Mouse (Mus musculus) splenic B cell, adult 2 months (primary cell): ENCODE data around the gene Aqp1.

Experiments
- DNase-seq: peaks from one replicate; pipeline ENCODE4 v3.0.0-alpha.2; 2011; ENCODE audit warnings: low read depth, low spot score
- H3K27me3 ChIP-seq: 2 replicates; pipeline ENCODE4 v1.6.1; 2012; ENCODE audit warnings: mild to moderate bottlenecking, low read length, moderate library complexity, mixed read lengths; ENCODE audit not compliant: control insufficient read depth, poor library complexity, insufficient read depth, severe bottlenecking
- H3K36me3 ChIP-seq: 2 replicates; pipeline ENCODE4 v1.6.1; 2012; ENCODE audit warnings: mild to moderate bottlenecking, low read length, moderate library complexity, mixed read lengths; ENCODE audit not compliant: control insufficient read depth, poor library complexity, insufficient read depth, severe bottlenecking

The Aqp1 gene

DNA sequence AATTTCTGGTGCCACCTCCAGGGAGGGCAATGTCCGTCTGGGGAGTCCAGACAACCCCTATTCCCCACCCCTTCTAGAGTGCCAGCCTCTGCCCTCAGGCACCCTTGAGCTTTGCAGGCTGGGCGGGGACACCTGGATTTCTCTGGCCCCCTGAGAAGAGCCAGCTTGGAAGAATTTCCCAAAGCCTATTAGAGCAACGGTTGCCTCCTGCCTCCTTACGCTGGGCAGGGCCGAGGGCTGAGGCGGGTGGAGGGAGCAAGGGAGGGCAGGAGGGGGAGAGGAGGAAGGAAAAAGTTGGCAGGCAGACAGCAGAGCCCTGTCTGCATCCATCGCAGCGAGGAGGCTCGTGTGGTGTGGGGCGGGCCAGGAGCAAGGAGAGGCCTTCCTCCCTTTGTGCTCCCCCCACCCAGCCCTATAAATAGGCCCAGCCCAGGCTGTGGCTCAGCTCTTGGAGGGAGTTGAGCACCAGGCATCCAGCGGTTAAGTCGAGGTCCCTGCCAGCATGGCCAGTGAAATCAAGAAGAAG, at the start of gene Aqp1:
Gene Aqp1, plus strand, starts transcription at position 444 of the 526 bp plus-strand sequence.
- DNase-seq, result no peak
- Histone ChIP-seq H3K27me3 (no peaks in the 10 kb centered on the region), H3K36me3 (no peaks in the 10 kb centered on the region)

DNA sequence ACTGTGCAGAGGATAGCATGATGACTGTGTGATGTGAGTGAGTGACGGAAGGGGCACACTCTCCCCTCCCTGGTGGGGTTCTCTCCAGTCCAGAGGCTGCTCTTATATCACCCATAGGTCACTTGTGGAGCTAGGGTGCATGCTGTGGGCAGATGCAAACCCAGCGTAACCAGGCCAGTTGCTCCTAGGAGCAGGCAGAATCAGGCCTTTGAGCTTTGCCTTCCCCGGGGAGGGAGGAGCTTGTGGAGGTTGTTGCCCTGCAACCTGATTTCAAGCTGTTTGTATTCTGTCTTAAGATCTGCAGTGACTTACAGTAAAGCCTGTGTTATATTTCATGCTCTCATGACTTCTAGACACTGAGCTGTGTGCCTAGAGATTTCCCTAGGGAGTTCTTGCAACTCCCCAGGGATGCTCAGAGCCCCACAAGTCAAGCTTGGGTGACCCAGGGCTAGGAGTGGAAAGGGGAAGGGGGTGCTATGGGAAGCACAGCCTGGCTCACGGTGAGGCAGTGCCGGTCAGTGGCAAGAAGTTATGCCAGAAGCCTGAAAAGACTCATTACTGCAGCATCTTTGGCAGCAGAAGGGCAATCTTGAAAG, 48.1 kb upstream of the Aqp1 start:
- no peaks in the 10 kb centered on the region for H3K36me3 ChIP-seq
- peak; percentile 47 for DNase-seq
- no peaks in the 10 kb centered on the region for H3K27me3 ChIP-seq

DNA sequence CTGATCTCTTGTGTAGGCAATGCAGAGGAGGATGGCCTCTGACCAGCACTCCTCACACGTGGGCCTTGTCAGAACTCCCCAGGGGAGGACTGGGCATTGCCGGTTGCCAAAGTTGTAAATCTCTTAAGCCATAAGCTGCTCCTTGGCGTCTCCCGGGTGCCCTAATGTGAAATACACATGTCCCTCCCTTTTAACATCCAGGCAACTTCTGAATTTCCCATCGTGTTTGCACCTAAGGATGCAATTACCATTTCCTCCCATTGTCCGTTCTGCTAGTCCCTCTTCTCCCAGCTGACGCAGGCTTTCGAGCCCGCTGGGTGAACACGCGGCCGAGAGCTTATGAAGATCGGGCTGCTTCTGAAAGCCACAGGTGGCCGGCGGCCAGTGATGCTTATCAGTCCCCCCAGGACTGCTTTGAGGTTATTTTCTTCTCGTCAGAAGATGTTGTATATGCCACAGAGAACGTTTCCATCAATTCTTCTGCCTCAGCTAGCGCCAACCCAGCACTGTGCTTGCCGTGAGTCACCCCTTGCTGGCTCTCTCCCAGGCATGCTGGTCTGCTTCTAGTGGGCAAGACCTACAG, 41.6 kb upstream of the Aqp1 start:
- DNase-seq, result no peak
- Histone ChIP-seq H3K36me3 (no peaks in the 10 kb centered on the region), H3K27me3 (no peaks in the 10 kb centered on the region)

DNA sequence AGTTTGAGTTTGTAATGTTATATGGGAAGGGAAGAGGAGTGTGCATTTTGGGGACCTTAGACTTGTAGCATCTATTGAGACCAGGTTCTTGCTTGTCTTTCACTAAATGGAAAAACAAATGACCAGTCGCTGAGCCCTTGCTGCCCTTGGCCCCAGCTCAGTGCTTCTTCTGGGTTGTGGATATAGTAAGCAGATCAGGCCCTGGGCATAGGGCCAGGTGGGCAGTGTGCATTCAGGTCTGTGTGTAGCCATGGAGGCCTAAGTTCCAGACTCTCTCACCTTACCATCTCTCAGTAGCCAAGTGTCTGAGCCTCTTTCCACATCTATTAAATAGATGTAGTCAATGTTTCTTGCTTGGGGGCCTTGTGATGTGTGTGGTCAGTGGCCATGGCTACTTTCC, 40.9 kb upstream of the Aqp1 start:
- Histone ChIP-seq H3K27me3 (no peaks in the 10 kb centered on the region), H3K36me3 (no peaks in the 10 kb centered on the region)
- no peak for DNase-seq

DNA sequence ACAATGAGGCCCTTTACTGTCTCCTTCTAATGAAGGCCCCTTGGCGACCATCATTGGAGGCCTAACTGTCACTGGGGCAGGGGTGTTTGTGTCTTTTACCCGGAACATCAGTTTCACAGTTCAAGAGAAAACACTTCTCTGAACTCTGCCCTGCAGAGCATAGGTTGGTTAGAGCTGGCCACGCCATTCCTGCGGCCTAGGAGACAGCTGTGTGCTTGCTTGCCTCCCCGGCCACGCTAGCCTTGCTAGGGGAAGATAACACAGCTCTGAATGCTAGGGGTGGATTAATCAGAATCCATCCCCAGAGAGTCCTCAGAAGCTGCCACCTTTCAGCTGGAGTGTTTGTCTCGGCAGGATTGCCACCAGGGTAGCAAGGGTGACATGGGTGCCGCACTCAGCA, 36.8 kb upstream of the Aqp1 start:
- H3K27me3 ChIP-seq, result no peaks in the 10 kb centered on the region
- no peaks in the 10 kb centered on the region for H3K36me3 ChIP-seq
- no peak for DNase-seq

DNA sequence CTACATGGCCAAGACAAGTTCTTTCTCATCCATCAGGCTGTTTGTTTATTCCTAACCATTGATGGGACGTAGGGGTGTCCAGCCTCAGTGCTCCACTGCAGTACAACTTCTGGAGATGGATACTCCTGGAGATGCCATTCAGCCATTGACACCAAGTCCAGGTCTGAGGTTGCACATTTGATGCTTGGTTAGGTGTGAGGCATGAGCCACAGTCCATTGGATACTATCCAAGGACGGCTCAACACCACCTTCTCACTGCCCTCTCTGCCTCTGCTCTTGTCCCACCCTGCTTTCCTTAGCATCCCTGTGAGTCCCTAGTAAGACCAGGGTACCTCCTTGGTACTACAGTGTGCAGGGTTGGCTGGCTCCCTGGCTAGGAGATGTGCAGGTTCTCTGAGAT, 36.3 kb upstream of the Aqp1 start:
- Histone ChIP-seq H3K36me3 (no peaks in the 10 kb centered on the region), H3K27me3 (no peaks in the 10 kb centered on the region)
- DNase-seq, result no peak

DNA sequence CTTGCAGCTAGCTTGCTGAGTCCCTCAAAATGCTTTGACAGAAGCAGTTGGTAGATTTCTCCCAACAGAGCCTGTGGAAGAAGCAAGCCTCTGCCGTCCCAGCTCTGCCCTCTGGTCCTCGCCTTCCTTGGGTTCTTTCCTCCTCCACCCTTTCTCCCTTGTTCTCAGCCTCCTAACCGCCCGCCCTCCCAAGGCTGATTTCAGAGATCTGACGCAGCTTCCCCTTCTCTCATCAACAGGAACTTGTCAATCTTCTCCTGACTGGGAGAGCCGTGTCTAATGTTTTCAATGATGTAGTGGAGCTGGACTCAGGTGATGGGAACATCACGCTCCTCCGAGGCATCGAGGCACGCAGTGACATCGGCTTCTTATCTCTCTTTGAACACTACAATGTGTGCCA, 35.5 kb upstream of the Aqp1 start:
- Histone ChIP-seq H3K27me3 (no peaks in the 10 kb centered on the region), H3K36me3 (no peaks in the 10 kb centered on the region)
- DNase-seq, result no peak

DNA sequence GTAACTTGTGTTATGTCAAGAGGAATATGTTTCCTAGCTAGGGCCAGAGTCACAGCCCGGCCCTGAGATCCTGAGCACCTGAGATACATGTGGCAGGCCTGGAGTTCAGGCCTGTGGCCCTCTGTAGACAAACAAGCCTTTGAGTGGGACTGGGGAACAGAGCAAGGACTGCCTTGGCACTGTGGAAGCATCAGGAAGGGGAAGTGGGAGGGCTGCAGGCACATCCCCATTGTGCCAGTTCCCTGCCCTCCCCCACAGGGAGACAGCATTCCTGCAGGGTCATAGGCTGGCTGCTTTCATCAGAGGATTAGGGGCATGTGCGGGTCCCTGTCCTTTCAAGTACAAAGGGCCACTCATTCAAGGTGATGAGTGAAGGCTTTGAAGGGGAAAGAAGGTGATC, 26.1 kb upstream of the Aqp1 start:
- DNase-seq, result no peak
- H3K27me3 ChIP-seq, result no peaks in the 10 kb centered on the region
- no peaks in the 10 kb centered on the region for H3K36me3 ChIP-seq

DNA sequence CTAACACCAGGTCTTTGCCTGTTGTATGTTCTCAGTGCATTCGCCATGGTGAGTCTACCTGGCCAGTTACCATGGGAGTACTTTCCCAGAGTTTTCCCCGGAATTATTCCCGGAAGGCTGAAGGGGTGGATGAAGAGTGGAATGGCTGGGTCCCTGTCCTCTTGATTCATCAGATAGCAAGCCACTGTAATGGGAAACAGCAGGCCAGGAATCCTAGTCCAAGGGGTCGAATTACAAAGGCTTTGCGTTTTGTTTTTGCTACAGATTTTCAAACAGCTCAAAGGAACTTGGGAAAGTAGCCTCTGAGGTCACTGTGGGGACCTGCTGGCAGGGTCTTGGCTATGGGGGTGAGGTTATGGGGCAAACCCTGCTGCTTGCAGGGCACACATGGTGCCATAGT, 24.3 kb upstream of the Aqp1 start:
- no peak for DNase-seq
- no peaks in the 10 kb centered on the region for H3K27me3 ChIP-seq
- no peaks in the 10 kb centered on the region for H3K36me3 ChIP-seq

DNA sequence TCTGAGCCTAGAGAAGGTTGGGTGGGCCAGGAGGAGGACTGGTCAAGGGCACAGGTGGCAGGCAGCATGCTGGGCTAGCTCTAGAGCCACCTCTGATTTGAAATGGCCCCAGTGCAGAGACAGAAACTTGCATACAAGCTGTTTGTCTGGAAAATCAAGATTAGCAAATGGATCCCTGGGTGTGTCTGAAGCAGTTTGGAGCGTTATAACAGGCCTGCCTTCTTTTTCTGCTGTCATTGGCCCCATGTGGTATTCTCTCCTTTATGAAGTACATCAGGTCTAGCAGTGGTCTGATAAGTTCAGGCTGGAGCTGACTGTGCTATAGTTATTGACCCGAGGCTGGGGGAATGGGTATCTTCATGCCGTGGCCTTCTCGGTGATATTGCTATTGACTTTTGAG, 22.3 kb upstream of the Aqp1 start:
- Histone ChIP-seq H3K36me3 (no peaks in the 10 kb centered on the region), H3K27me3 (no peaks in the 10 kb centered on the region)
- no peak for DNase-seq

DNA sequence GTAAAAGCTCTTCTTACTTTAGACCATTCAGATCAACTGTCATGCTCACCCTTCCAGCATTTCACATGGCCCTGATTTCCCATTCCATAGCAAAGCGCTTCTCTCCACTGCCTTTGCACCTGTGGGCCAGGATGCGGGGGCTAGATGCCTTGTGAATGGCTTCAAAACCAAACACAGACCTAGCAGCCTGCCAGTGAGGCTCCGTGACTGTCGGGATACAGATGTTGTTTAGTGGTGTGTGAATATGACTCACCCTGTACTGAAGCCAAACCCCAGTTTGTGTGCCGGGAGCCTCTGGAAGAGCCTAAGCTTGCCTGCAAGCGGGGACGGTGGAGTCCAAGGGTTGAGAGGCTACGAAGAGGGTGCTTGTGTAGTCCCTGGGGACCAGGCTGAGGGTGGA, 21.6 kb upstream of the Aqp1 start:
- no peaks in the 10 kb centered on the region for H3K27me3 ChIP-seq
- DNase-seq, result no peak
- H3K36me3 ChIP-seq, result no peaks in the 10 kb centered on the region

DNA sequence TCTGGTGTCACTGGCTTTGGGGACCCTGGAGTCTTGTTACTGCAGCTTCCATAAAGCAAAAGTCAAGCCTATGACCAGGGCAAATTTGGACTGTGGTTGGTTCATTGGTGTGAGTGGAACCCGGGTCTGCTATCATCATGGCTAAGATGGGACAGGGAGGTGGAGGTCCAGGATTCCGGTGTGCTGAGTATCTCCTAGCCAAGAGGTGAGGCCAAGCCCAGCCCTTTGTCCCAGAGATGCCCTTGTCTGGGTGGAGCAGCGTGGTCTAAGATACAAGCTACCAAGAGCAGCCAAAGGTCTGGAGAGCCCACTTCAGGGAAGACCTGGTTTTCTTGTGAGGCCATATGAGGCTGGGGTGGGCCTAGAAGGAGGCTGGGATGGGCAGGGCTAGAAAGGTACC, 17.6 kb upstream of the Aqp1 start:
- no peaks in the 10 kb centered on the region for H3K27me3 ChIP-seq
- no peak for DNase-seq
- no peaks in the 10 kb centered on the region for H3K36me3 ChIP-seq

DNA sequence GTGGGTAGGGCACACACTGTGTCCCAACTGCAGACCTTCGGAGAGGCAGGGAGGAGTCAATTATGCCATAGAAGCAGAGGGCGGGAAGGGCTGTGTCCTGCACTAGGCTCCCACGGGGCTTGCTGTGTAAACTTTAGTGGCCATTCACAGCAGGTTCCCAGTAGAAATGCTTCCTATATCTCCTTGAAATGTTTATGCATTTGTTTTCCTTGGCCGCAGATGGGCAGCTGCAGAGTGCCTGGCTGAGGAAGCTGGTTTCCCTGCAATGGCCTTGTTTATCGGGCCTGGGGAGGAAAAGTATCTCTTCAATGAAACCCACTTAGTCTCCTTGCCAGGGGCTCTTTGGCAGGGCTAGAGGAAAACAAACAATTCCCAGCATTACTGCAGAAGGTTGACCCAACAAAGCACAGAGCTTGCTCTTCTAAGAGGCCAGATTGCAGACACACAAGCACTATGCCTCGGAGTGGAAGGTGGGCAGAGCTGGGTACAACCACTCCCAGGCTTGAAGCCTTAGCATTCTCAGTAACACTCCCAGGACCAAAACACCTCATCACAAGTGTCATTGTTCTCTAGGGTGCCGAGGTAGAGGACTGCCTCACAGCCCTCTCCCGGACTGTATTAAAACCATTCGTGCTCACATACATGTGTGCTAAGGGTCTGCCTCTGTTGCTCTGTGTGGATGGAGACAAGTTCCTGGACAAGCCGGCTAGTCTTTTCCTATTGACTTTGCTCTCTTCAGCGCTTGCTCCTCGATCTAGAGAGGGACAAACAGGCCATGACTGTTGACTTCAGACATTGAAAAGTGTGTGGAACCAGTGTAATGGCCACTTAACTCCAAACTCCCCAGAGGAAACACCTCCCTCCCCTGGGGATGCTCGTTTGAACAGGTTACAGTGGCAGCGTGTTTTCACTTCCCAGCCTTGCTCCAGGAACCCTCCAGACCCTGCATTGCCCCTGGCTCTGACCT, 16.4 kb upstream of the Aqp1 start:
- Histone ChIP-seq H3K27me3 (no peaks in the 10 kb centered on the region), H3K36me3 (no peaks in the 10 kb centered on the region)
- DNase-seq, result no peak

DNA sequence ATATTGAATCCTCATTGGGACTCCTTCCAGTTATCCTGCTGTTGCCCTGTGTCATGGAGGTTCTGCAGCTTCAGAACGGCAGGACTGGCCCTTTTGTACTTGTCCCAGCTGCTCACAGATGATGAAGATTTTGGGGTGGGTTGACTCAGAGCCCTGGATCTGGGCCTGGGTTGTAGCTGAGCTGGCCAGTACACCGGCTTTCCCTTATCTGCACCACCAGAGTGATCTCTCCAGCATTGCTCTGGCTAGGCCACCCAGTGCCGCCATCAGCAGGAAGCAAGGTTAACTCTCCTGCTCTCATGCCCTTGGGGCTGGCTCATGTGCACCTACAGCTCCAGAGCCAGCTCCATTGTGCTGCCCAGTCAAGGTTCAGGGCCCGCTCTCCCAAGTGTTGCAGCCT, 15.3 kb upstream of the Aqp1 start:
- no peak for DNase-seq
- Histone ChIP-seq H3K36me3 (no peaks in the 10 kb centered on the region), H3K27me3 (no peaks in the 10 kb centered on the region)

DNA sequence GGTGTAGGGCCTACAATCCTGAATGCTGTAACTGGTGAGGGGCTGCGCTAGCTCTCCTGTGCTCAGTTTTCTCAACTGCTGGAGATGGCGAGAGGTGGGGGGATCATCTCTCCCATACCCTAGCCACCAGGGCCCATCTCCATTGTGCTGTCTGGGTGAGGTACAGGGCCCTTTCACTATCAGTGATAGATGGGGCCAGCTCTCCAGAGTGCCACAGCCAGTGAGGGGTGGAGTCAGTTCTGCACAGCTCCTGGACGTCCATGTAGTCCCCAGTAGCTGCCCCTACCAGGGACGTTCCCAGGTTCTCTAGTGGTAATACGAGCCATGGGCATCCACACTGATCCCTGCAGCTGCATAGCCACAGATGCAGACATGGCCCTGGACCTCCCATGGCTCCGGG, 14.7 kb upstream of the Aqp1 start:
- no peak for DNase-seq
- Histone ChIP-seq H3K27me3 (no peaks in the 10 kb centered on the region), H3K36me3 (no peaks in the 10 kb centered on the region)
